Mouse (Mus musculus) olfactory bulb, adult 2 months (tissue): ENCODE results near the gene Gdf1. TPM values are rescaled to one million over a fixed set of nuclear protein-coding genes. Genes with fewer than 3 reads are reported as not detected.
A peak's percentile ranks its signal among the peaks of the same experiment; 100 is the strongest.

ENCODE experiments used
- H3K27ac ChIP-seq: fragments of 200-500 bp; 2 replicates; pipeline ENCODE4 v1.5.1; 2012; ENCODE audit warnings: low read depth, low read length; ENCODE audit not compliant: insufficient read depth
- H3K4me1 ChIP-seq: fragments of 200-500 bp; 2 replicates; pipeline ENCODE4 v1.6.1; 2012; ENCODE audit warnings: low read length; ENCODE audit not compliant: control insufficient read depth, insufficient read depth
- H3K4me3 ChIP-seq: fragments of 200-500 bp; 2 replicates; pipeline ENCODE4 v1.5.1; 2012; ENCODE audit warnings: mild to moderate bottlenecking, low read depth, low read length, moderate library complexity; ENCODE audit not compliant: insufficient read depth
- CTCF ChIP-seq: fragments of 200-500 bp; IDR thresholded peaks from 2 replicates; pipeline ENCODE4 v1.5.1; 2012; ENCODE audit warnings: low read depth, mild to moderate bottlenecking, low read length, moderate library complexity; ENCODE audit not compliant: insufficient read depth
- POLR2A ChIP-seq: fragments of 200-500 bp; IDR thresholded peaks from 2 replicates; pipeline ENCODE4 v1.6.1; 2012; ENCODE audit warnings: mild to moderate bottlenecking, low read depth, low read length, moderate library complexity; ENCODE audit not compliant: insufficient read depth
- WGBS: fragments of 180-500 bp; shearing (Covaris S2); methylation state at CpG from one replicate; pipeline ENCODE4 v1.1.7; 2018; 5-methylcytosine and 5-hydroxymethylcytosine counted together
- polyA plus RNA-seq: library from polyadenylated mRNA; stranded (reverse); fragments of >200 nt; gene quantifications from 2 replicates; pipeline ENCODE4 v1.2.4, GENCODE M21; 2012; ENCODE audit warnings: low replicate concordance; ENCODE audit not compliant: missing spikeins, insufficient read depth, insufficient read length

Gdf1 gene
- polyA plus RNA-seq, result not detected in 2 replicates

DNA sequence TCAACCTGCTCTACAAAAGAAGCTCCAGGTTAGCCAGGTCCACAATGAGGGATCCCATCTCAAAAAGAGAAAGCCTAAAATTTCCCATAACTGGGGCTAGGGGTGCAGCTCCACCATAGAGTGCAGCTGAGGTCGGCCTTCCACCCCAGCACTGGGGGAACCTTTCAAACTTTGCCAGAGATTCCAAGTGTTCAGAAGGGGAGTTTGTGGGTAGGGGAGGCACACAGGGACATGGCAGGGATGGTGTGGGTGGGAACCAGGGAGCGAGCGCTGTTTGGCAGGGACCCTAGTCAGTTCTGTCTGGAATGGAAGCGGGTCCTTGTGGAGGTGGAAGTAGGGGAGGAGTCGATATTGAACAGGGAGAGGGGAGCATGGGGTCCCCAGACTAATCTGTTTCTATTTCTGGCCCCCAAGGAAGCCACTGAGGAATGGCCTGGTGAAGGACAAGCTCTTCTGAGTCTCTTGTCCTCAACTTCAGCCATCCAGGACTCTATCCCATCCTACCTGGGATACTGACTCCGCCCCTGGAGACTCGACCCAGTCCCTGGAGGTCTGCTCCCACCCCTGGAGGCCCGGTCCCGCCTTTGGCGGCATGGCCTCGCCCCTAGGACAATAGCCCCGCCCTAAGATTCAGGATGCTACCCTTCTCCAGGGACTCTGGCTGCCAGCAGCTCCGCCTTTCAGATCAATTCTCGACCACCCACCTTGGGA, at the start of gene Gdf1:
TSS of gene Gdf1 (plus strand) at position 694 of the 711 bp plus-strand sequence.
- TF ChIP-seq POLR2A (no peak), CTCF (no peak)
- WGBS, result 44% methylated on average over 14 of the region's 14 CpGs
- Histone ChIP-seq H3K4me3 (no peak within 1 kb of the TSS), H3K27ac (peak within 1 kb of the TSS; percentile 21; the same call in 1 of the 2 replicates), H3K4me1 (peaks cover 39% of the 10 kb centered on the region)

DNA sequence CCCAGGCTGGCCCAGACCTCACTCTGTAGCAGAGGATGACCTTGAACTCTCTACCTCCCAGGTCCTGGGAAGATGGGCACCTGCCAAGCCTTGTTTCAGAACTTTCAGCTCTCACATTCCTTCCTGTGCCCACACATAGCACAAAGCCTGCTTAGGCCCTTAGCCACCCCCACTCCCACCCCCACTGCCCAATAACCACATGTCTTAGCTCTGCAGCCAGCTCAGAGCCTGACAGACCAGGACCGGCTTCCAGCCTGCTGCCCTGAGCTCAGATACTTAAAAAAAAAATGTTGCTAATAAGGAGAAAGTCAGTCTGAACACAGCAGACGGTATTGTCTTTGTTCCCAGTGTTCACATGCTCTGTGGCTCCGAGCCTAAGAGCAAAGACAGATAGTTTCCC, 48.6 kb upstream of the Gdf1 start:
- TF ChIP-seq POLR2A (no peak), CTCF (no peak)
- Histone ChIP-seq H3K27ac (no peak overlapping the region), H3K4me3 (no peak overlapping the region), H3K4me1 (peaks cover 39% of the 10 kb centered on the region)
- WGBS, result 46% methylated on average over 3 of the region's 3 CpGs

GRCm38 (mm10) chr8:70282603-70283135, 46.9 kb upstream of the Gdf1 start, which contains the start of gene Homer3:
Gene Homer3 (plus strand): TSS chr8:70282827.
- Histone ChIP-seq H3K4me1 (peaks cover 34% of the 10 kb centered on the region), H3K27ac (no peak within 1 kb of the TSS), H3K4me3 (peak within 1 kb of the TSS; percentile 79)
- TF ChIP-seq POLR2A, result no peak; the same call in 1 of the 2 replicates
- peak; percentile 76; the same call in 1 of the 2 replicates for TF ChIP-seq CTCF
- WGBS, result 2% methylated on average over 36 of the region's 36 CpGs

DNA sequence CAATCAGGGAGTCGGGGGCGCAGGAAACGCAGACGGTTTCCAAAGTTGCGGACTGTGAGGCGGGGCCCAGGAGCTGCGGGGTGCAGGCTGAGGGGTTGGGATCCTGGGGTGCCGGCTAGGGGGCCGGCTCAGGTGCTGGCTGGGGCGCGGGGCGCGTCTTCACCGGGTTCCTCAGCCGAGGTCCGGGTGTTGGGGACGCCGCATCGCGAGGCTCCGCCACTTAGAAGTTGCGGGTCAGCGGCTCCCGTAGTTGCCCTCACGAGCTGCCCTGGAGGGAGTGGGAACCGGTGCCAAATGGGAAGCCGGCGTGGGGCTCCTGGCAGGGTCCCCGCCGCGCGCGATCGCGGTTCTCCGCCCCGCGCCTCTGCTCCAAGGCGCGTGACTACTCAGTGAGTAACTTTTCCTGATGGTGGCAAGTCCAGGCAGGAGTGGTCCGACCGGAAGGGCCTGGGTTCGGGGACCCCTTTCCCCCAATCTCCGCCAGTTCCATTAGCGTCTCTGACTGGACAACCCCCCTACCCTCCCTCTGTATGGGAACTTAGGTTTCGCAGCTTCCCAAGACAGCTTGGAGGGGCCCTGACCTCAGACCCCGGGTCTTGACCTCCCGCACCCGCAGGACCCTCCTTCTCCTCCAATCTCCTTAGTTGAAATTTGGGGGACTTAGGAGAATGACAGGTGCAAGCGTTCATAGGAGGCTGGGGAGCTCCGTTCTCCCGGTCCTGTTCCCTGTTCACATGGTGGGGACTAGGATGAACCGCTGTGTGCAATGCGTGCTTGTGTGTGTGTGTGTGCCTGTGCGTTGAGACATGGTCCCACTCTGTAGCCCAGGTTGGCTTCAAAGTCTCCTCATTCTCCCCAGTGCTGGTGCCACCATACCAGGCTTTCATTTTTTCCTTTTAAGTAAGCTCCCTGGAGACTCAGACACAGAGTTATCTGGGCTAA, 46.2 kb upstream of the Gdf1 start:
- Histone ChIP-seq H3K27ac (no peak overlapping the region), H3K4me1 (peaks cover 27% of the 10 kb centered on the region), H3K4me3 (peak overlapping the region; percentile 79)
- 2% methylated on average over 55 of the region's 55 CpGs for WGBS
- TF ChIP-seq CTCF (no peak; the same call in 1 of the 2 replicates), POLR2A (no peak; the same call in 1 of the 2 replicates)

DNA sequence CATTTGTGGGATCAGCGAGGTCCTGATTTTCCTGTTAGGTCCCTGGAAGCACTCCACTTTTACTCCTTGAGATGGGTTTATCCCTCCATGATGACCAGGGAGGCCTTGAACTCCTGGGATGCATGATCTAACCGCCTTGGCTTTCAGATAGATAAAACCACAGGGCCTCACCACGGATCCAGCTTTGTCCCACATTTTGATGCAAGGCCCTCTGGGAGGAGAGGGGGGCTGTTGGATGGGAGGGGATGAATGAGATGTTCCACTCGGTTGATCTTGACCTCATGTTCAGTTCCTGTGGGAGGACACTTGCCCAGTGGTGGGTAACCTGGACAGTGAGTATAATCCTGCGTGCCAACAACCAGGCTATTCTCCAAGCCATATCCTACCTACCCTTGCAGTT, 45.2 kb upstream of the Gdf1 start:
- H3K4me1 ChIP-seq, result peaks cover 17% of the 10 kb centered on the region
- no peak for TF ChIP-seq POLR2A
- TF ChIP-seq CTCF, result no peak
- H3K4me3 ChIP-seq, result no peak overlapping the region
- no peak overlapping the region for H3K27ac ChIP-seq
- WGBS, result 83% methylated on average over 5 of the region's 5 CpGs

- Histone ChIP-seq H3K27ac (no peak overlapping the region), H3K4me1 (peaks cover 16% of the 10 kb centered on the region), H3K4me3 (no peak overlapping the region)
- no peak for TF ChIP-seq CTCF
- no peak for TF ChIP-seq POLR2A
- 98% methylated on average over 15 of the region's 15 CpGs for WGBS
Observed at GRCm38 (mm10) chr8:70285304-70285703, 44.3 kb upstream of the Gdf1 start.

DNA sequence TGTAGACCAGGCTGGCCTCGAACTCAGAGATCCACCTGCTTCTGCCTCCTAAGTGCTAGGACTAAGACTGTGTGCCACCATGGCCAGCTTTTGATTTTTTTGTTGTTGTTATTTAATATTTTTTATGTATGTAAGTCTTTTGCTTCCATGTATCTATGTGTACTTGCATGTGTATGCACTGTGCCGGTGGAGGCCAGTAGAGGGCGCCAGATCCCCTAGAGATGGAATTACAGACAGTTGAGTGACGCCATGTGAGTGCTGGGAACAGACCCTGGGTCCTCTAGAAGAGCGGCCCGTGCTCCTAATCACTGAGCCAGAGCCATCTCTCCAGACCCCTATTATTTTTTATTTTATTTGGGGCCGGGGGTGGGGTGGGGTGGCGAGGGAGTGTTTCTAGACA, 42.9 kb upstream of the Gdf1 start:
- H3K4me1 ChIP-seq, result peaks cover 16% of the 10 kb centered on the region
- WGBS, result 93% methylated on average over 8 of the region's 8 CpGs
- TF ChIP-seq CTCF, result no peak
- no peak overlapping the region for H3K27ac ChIP-seq
- H3K4me3 ChIP-seq, result no peak overlapping the region

DNA sequence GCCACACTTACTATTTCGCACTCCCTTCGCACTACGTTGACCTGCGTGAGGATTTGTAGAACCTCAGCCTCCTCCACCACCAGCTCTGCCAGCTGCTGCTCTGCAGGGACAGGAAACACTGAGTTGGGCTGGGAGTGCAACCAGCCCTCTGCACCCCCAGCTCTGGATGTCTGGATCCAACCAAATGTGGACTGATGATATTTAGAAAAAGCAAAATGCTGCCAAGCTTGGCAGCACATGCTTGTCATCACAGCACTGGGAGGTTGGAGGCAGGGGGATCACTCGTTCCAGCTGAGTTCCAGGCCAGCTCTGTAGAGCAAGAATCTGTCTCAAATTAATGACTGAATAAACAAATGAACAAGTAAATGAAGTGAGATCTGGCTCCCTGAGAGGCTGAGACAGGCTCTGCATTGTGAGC, 35.6 kb upstream of the Gdf1 start:
- no peak for TF ChIP-seq CTCF
- no peaks in the 10 kb centered on the region for H3K4me1 ChIP-seq
- H3K4me3 ChIP-seq, result no peak overlapping the region
- 63% methylated on average over 5 of the region's 5 CpGs for WGBS
- no peak overlapping the region for H3K27ac ChIP-seq

- no peak overlapping the region for H3K27ac ChIP-seq
- 82% methylated on average over 3 of the region's 3 CpGs for WGBS
- H3K4me1 ChIP-seq, result peaks cover 9% of the 10 kb centered on the region
- H3K4me3 ChIP-seq, result no peak overlapping the region
- no peak for TF ChIP-seq POLR2A
- no peak for TF ChIP-seq CTCF
Observed at GRCm38 (mm10) chr8:70300881-70301280, 28.7 kb upstream of the Gdf1 start.
